Mouse (Mus musculus): Measurements from ENCODE around the gene Serpinb9. TPM values are rescaled to one million over a fixed set of nuclear protein-coding genes. Genes with fewer than 3 reads are reported as not detected.
"Not testable (repeated sequence)": the region's sequence is repeated elsewhere in the genome, so short reads cannot be mapped to it uniquely, and the experiment has no call there.

The Serpinb9 gene
- 1.2 and 1.3 TPM in 2 replicates for polyA plus RNA-seq (2014; fragmentation: Nextera tagmentation; extraction: Ambion mirVana)

DNA sequence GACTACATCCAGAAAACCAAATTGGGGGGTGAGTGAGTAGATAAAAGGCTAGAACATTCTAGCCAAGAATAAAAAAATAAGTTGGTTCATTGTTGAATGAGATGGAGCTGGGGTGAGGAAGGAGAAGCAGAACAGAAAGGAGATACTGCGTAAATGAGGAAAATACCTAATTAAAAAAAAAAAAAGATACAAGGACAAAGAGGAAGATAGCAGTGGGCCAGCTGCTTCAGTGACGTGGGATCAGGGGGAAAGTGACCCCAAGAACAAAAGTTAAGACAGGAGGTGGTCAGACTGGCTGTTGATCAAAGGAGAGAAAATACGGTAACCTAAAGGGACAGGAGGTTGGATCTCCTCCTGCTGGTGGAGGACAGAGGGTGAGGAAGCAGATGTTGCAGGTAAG is at the start of gene Serpinb9:
Gene Serpinb9, plus strand, starts transcription at position 301 of the 400 bp plus-strand sequence.
- DNase-seq (ENCODE audit: low spot score) (no peak), ATAC-seq (no peak)
- Histone ChIP-seq H3K4me1 (ENCODE audit: control insufficient read depth, insufficient read depth, low read length) (no peaks in the 10 kb centered on the region), H3K9me3 (replicated peaks; ENCODE audit: control insufficient read depth, low read length) (no peaks in the 10 kb centered on the region), H3K4me2 (ENCODE audit: low read length) (peak within 1 kb of the TSS; percentile 39; the same call in 1 of the 2 replicates), H3K4me3 (ENCODE audit: low read depth, low read length) (no peak within 1 kb of the TSS), H3K36me3 (ENCODE audit: control insufficient read depth, insufficient read depth, low read length) (no peaks in the 10 kb centered on the region), H3K9ac (ENCODE audit: low read length) (0 out of 2 replicates have a peak within 1 kb of the TSS, but pooled peaks have one; percentile 47), H3K27ac (ENCODE audit: low read depth, low read length) (no peak within 1 kb of the TSS), H3K27me3 (replicated peaks; ENCODE audit: control insufficient read depth, insufficient read depth, low read length) (no peaks in the 10 kb centered on the region)
- 79% methylated on average over 3 of the region's 3 CpGs for WGBS

GRCm38 (mm10) chr13:32956537-32956936 is 46.5 kb upstream of the Serpinb9 start:
- no peak overlapping the region for H3K27ac ChIP-seq (ENCODE audit: low read depth, low read length)
- no peaks in the 10 kb centered on the region for H3K36me3 ChIP-seq (ENCODE audit: control insufficient read depth, insufficient read depth, low read length)
- no peak overlapping the region for H3K9ac ChIP-seq (ENCODE audit: low read length)
- H3K27me3 ChIP-seq (replicated peaks; ENCODE audit: control insufficient read depth, insufficient read depth, low read length), result no peaks in the 10 kb centered on the region
- ATAC-seq (no peak), DNase-seq (ENCODE audit: low spot score) (no peak)
- H3K4me1 ChIP-seq (ENCODE audit: control insufficient read depth, insufficient read depth, low read length), result no peaks in the 10 kb centered on the region
- no peaks in the 10 kb centered on the region for H3K9me3 ChIP-seq (replicated peaks; ENCODE audit: control insufficient read depth, low read length)
- WGBS, result 64% methylated on average over 4 of the region's 4 CpGs
- H3K4me2 ChIP-seq (ENCODE audit: low read length), result no peak overlapping the region
- H3K4me3 ChIP-seq (ENCODE audit: low read depth, low read length), result no peak overlapping the region

DNA sequence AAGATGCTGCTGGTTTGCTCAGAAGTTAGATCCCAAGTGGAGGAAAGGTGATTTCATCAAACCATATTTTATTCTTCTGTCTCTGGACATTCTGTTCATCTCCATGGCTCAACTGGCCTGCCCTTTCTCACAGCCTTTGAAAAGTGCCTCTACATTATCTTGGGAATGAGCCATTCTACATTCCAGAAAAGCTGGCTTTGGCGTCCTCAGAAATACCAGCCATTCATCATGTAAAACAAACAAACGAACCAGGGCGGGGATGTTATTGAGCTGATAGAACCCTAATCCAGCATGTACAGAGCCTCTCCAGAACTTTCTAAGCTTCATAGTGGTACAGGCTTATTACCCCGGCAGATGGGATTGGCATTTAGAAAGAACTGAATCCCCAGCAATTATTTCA is 45.1 kb upstream of the Serpinb9 start:
- WGBS, result 88% methylated on average over 4 of the region's 4 CpGs
- ATAC-seq, result no peak

DNA sequence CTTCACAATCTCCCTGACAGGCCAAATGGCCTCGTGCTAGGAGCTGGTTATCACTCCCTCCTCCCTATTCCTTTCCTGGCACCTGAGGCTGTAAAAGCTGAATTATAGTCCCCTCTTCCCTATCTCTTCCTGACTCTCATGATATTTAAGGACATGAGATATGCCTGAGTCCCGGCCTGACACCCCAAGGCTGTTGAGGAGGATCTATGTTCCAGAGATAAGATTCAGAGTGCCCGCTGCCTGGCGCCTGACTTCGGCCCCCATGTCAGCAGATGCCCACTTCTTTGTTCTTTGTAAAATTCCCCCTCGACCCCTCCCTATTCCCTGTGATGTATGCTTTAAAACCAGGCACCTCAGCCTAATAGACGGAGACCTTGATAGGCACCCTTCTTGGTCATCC is 44.5 kb upstream of the Serpinb9 start:
- H3K27ac ChIP-seq (ENCODE audit: low read depth, low read length); H3K9me3 ChIP-seq (replicated peaks; ENCODE audit: control insufficient read depth, low read length); H3K9ac ChIP-seq (ENCODE audit: low read length); H3K4me3 ChIP-seq (ENCODE audit: low read depth, low read length); H3K4me2 ChIP-seq (ENCODE audit: low read length); DNase-seq (ENCODE audit: low spot score); H3K36me3 ChIP-seq (ENCODE audit: control insufficient read depth, insufficient read depth, low read length); ATAC-seq; H3K4me1 ChIP-seq (ENCODE audit: control insufficient read depth, insufficient read depth, low read length); H3K27me3 ChIP-seq (replicated peaks; ENCODE audit: control insufficient read depth, insufficient read depth, low read length): not testable (repeated sequence)
- WGBS, result 86% methylated on average over 7 of the region's 7 CpGs

More for the DNA sequence above, 45.1 kb upstream of the Serpinb9 start:
- Histone ChIP-seq H3K36me3 (ENCODE audit: control insufficient read depth, insufficient read depth, low read length) (no peaks in the 10 kb centered on the region), H3K4me1 (ENCODE audit: control insufficient read depth, insufficient read depth, low read length) (no peaks in the 10 kb centered on the region), H3K27ac (ENCODE audit: low read depth, low read length) (no peak overlapping the region), H3K4me2 (ENCODE audit: low read length) (no peak overlapping the region), H3K27me3 (replicated peaks; ENCODE audit: control insufficient read depth, insufficient read depth, low read length) (no peaks in the 10 kb centered on the region), H3K4me3 (ENCODE audit: low read depth, low read length) (no peak overlapping the region), H3K9me3 (replicated peaks; ENCODE audit: control insufficient read depth, low read length) (no peaks in the 10 kb centered on the region), H3K9ac (ENCODE audit: low read length) (no peak overlapping the region)
- DNase-seq (ENCODE audit: low spot score), result no peak

DNA sequence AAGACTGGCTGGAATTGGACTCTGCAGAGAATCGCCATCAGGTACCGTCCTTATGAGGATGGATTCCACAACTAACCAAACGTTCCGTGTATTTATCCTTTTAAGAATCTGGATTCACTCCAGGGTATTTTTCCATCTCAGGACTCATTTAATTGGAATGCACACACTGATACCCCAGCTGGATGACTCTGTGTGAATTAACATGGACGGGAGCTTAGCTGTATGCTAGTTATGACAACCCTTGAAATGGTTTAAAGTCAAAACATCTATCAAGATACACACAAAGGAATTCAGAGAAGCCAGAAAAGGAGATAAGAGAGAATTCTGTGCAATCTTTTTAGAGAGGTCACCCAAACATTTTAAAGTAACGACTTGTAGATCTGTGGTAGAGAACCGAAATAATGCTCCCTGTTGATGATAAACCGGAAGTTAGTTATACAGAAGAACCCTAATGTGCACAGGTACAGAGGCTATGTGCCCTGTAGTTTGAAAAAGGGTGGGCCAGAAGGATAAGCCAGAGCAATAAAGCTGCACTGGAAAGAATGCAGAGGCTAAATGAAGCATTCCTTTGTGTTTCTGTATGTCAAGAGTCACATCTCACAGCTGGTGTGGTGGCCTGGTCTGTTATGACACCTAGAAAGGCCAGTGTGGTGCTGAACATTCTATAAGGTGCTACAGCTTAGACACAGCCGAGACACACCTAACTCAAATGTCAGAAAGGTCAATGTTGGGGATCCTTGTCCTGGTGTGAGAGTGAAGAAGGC is 38.9 kb upstream of the Serpinb9 start:
- no peak overlapping the region for H3K4me2 ChIP-seq (ENCODE audit: low read length)
- H3K27ac ChIP-seq (ENCODE audit: low read depth, low read length), result no peak overlapping the region
- H3K9ac ChIP-seq (ENCODE audit: low read length), result no peak overlapping the region
- WGBS, result 89% methylated on average over 9 of the region's 9 CpGs
- H3K9me3 ChIP-seq (replicated peaks; ENCODE audit: control insufficient read depth, low read length), result no peaks in the 10 kb centered on the region
- no peaks in the 10 kb centered on the region for H3K36me3 ChIP-seq (ENCODE audit: control insufficient read depth, insufficient read depth, low read length)
- no peak for ATAC-seq
- H3K4me1 ChIP-seq (ENCODE audit: control insufficient read depth, insufficient read depth, low read length), result no peaks in the 10 kb centered on the region
- DNase-seq (ENCODE audit: low spot score), result no peak
- H3K4me3 ChIP-seq (ENCODE audit: low read depth, low read length), result no peak overlapping the region
- no peaks in the 10 kb centered on the region for H3K27me3 ChIP-seq (replicated peaks; ENCODE audit: control insufficient read depth, insufficient read depth, low read length)

GRCm38 (mm10) chr13:32964989-32965811 is 37.9 kb upstream of the Serpinb9 start, which contains the start of gene Serpinb6b:
Gene Serpinb6b (plus strand): TSS chr13:32965209.
- DNase-seq (ENCODE audit: low spot score), result peak; percentile 1
- no peak for ATAC-seq
- Histone ChIP-seq H3K9me3 (replicated peaks; ENCODE audit: control insufficient read depth, low read length) (no peaks in the 10 kb centered on the region), H3K4me2 (ENCODE audit: low read length) (peak within 1 kb of the TSS; percentile 12; the same call in 1 of the 2 replicates), H3K4me3 (ENCODE audit: low read depth, low read length) (no peak within 1 kb of the TSS), H3K9ac (ENCODE audit: low read length) (no peak within 1 kb of the TSS), H3K27me3 (replicated peaks; ENCODE audit: control insufficient read depth, insufficient read depth, low read length) (no peaks in the 10 kb centered on the region), H3K36me3 (ENCODE audit: control insufficient read depth, insufficient read depth, low read length) (no peaks in the 10 kb centered on the region), H3K4me1 (ENCODE audit: control insufficient read depth, insufficient read depth, low read length) (no peaks in the 10 kb centered on the region), H3K27ac (ENCODE audit: low read depth, low read length) (no peak within 1 kb of the TSS)
- WGBS, result 49% methylated on average over 16 of the region's 16 CpGs

DNA sequence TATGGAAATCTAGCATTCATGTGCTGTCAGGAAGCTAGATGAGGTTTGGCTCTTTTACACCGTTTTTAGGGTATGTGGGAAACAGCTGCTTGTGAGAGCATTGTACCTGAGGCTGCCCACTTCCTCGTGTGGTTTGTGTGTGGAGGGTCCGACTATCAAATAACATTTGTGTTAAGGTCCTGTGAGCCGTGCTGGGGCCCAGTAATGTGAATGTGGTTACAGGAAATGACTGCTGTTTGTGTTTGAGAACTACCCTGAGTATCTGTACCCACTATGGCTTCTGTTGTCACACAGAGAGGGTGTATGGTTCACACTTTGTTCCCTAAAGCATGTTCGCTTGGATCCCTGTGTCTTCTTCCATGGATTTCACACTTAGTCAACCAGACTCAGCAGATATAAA is 36.9 kb upstream of the Serpinb9 start:
- H3K4me2 ChIP-seq (ENCODE audit: low read length), result no peak overlapping the region
- H3K4me3 ChIP-seq (ENCODE audit: low read depth, low read length), result no peak overlapping the region
- H3K9me3 ChIP-seq (replicated peaks; ENCODE audit: control insufficient read depth, low read length), result no peaks in the 10 kb centered on the region
- no peak for ATAC-seq
- 84% methylated on average over 5 of the region's 5 CpGs for WGBS
- no peak for DNase-seq (ENCODE audit: low spot score)
- H3K27me3 ChIP-seq (replicated peaks; ENCODE audit: control insufficient read depth, insufficient read depth, low read length), result no peaks in the 10 kb centered on the region
- H3K4me1 ChIP-seq (ENCODE audit: control insufficient read depth, insufficient read depth, low read length), result no peaks in the 10 kb centered on the region
- H3K36me3 ChIP-seq (ENCODE audit: control insufficient read depth, insufficient read depth, low read length), result no peaks in the 10 kb centered on the region
- no peak overlapping the region for H3K9ac ChIP-seq (ENCODE audit: low read length)
- H3K27ac ChIP-seq (ENCODE audit: low read depth, low read length), result no peak overlapping the region

- Histone ChIP-seq H3K27ac (ENCODE audit: low read depth, low read length) (no peak overlapping the region), H3K9ac (ENCODE audit: low read length) (no peak overlapping the region), H3K27me3 (replicated peaks; ENCODE audit: control insufficient read depth, insufficient read depth, low read length) (no peaks in the 10 kb centered on the region), H3K9me3 (replicated peaks; ENCODE audit: control insufficient read depth, low read length) (no peaks in the 10 kb centered on the region), H3K4me1 (ENCODE audit: control insufficient read depth, insufficient read depth, low read length) (no peaks in the 10 kb centered on the region), H3K4me2 (ENCODE audit: low read length) (no peak overlapping the region), H3K36me3 (ENCODE audit: control insufficient read depth, insufficient read depth, low read length) (no peaks in the 10 kb centered on the region), H3K4me3 (ENCODE audit: low read depth, low read length) (no peak overlapping the region)
- DNase-seq (ENCODE audit: low spot score) (no peak), ATAC-seq (no peak)
These were observed 35.8 kb upstream of the Serpinb9 start for GRCm38 (mm10) chr13:32967233-32967632.
